Mouse (Mus musculus): ENCODE measurements around the gene Tekt3.

The Tekt3 gene

GRCm38 (mm10) chr11:63122776-63123350, 61.4 kb downstream of the Tekt3 start:
- in situ Hi-C loops (cut with MboI, MseI): no loop called here

- in situ Hi-C loops (cut with MboI, MseI): no loop called here
Observed at GRCm38 (mm10) chr11:63124316-63124715, 62.9 kb downstream of the Tekt3 start.

DNA sequence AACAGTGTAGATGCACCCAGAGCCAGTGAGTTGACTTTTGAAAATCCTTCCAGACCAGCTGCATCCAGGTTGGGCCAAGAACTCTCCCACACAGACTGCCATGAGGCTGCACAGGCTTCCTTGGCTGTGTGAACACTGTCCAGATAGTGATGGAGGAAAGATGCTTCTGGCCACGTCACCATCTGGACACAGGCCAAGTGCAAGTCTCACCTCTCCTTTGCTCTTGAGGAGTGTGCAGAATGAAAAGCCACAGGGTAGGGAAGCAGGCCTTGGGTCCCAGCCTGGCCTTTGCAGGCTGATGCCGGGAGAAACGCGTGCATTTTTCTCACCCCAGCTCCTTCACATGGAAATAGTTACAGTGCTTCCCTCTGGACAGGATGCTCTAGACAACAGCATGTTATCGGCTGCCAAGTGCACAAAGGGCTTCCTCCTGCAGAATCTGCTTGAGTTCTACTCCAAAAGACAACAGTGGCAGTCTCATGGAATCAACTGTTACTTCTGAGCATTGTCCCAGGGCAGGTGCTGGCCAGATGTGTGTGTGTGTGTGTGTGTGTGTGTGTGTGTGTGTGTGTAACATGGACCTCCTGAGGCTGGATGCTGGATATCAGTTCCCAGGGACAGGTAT, 64.5 kb downstream of the Tekt3 start:
- in situ Hi-C loops (cut with MboI, MseI): no loop called here

DNA sequence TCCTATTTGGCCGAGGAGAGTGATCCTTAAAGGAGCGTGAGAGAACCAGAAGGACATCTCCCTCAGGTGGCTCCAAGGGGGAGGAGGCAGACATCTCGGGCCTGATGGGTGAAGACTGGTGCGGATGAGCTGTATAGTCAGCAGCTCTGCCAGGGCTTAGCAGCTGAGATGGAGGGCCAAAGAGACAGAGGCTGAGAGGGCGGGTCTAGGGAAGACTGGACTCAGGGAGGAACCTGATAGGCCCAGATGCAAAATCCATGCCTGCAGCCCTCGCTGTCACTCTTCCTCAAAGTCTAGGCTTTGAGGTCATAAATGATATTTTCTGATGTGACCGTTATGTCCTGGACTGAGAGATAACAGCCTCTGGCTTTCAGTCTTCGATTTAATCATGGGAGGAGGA, 65.5 kb downstream of the Tekt3 start:
- in situ Hi-C loops (cut with MboI, MseI): no loop called here

DNA sequence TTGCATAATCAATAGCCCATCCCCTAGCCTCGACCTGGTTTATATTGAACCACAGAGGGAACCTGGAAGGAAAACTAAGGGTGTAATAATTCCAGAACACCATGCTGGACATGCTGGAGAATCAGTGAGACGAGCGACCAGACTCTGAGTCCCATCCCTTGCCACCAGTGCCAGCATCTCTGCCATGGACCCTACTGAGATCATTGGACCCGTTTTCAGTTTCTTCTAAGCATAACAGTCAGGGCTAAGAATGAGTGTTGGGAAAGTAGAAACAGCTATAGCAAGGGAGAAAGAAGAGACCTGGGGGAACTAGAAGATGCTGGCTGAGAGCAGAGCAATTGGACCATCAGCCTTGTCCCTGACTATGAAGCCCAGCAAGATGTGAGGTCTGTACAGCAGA, 66.1 kb downstream of the Tekt3 start:
- in situ Hi-C loops (cut with MboI, MseI): no loop called here

- in situ Hi-C loops (cut with MboI, MseI): no loop called here
Observed at GRCm38 (mm10) chr11:63128784-63129183, 67.3 kb downstream of the Tekt3 start, which contains the start of gene Pmp22. Gene Pmp22, plus strand, starts transcription at chr11:63128982.

GRCm38 (mm10) chr11:63129375-63129774, 67.9 kb downstream of the Tekt3 start:
- in situ Hi-C loops (cut with MboI, MseI): no loop called here

- in situ Hi-C loops (cut with MboI, MseI): loop anchor here (5.0 kb wide), 2 partner anchors 213 to 373 kb away; no protein-coding TSS in a partner anchor
Observed at GRCm38 (mm10) chr11:63129840-63130239, 68.4 kb downstream of the Tekt3 start.

- in situ Hi-C loops (cut with MboI, MseI): loop anchor here (5.0 kb wide), 2 partner anchors 213 to 373 kb away; no protein-coding TSS in a partner anchor
Observed at GRCm38 (mm10) chr11:63130497-63130896, 69.0 kb downstream of the Tekt3 start.

GRCm38 (mm10) chr11:63131001-63131692, 69.7 kb downstream of the Tekt3 start:
- in situ Hi-C loops (cut with MboI, MseI): loop anchor here (5.0 kb wide), 2 partner anchors 214 to 374 kb away; no protein-coding TSS in a partner anchor

DNA sequence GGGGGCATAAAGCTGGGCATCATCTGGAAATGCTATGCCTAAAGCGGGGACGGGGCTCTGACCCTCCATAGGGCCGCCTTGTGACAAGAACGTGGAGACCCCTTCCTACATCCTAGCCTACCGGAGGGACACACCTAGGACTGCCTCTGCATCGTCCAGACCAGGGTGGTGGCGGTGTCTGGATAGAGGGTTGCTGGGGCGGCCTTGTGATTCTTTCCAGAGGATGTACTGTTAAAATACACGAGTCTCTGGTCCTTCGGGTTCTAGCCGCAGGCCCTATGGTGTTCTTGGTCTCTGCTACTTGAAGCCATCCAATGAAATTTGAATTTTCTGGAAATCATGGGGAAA, 70.2 kb downstream of the Tekt3 start:
- in situ Hi-C loops (cut with MboI, MseI): loop anchor here (5.0 kb wide), 2 partner anchors 214 to 374 kb away; no protein-coding TSS in a partner anchor

- in situ Hi-C loops (cut with MboI, MseI): loop anchor here (5.0 kb wide), 2 partner anchors 215 to 375 kb away; no protein-coding TSS in a partner anchor
Observed at GRCm38 (mm10) chr11:63132151-63132500, 70.7 kb downstream of the Tekt3 start.

- in situ Hi-C loops (cut with MboI, MseI): loop anchor here (5.0 kb wide), 2 partner anchors 215 to 375 kb away; no protein-coding TSS in a partner anchor
Observed at GRCm38 (mm10) chr11:63132501-63133435, 71.3 kb downstream of the Tekt3 start.

DNA sequence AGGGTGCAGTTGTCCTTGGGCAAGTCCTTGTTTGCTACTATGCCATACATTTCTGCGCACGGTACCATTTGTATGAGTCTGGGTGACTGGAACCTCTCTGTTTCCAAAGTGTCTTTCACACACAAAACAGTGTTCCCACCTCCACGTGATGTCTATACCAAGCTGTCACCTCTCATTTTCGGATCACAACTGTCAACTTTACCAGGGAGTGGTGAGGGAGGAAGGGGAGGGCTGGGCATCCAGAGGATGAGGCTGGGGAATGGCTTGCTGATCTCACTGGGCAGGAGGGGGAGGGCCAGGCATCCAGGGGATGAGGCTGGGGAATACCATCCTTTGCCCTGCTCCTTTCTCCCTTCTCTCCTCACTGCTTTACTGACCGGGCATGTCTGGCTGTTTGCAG, 72.6 kb downstream of the Tekt3 start:
- in situ Hi-C loops (cut with MboI, MseI): loop anchor here (5.0 kb wide), 2 partner anchors 217 to 377 kb away; no protein-coding TSS in a partner anchor

- in situ Hi-C loops (cut with MboI, MseI): loop anchor here (5.0 kb wide), 2 partner anchors 218 to 378 kb away; no protein-coding TSS in a partner anchor
Observed at GRCm38 (mm10) chr11:63134742-63135482, 73.5 kb downstream of the Tekt3 start.

DNA sequence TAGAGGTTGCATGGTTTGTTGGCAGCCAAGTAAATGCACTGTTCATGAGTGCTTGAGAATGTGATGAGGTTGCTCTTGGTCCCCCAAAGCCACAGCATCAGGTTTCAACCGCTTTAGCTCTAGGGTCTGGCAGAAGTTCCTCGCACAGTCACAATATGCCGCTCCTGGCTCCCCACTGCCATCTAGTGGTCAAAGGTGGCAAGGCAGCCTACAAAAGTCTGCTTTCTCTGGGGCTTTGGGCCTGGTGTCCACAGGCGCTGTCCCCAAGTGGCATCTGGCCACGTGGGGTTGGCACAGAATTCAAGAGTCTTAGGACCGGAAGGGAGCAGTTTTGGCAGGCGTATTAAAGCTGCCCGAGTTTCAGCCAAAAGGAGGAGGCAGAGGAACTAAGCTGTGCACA, 74.2 kb downstream of the Tekt3 start:
- in situ Hi-C loops (cut with MboI, MseI): no loop called here

DNA sequence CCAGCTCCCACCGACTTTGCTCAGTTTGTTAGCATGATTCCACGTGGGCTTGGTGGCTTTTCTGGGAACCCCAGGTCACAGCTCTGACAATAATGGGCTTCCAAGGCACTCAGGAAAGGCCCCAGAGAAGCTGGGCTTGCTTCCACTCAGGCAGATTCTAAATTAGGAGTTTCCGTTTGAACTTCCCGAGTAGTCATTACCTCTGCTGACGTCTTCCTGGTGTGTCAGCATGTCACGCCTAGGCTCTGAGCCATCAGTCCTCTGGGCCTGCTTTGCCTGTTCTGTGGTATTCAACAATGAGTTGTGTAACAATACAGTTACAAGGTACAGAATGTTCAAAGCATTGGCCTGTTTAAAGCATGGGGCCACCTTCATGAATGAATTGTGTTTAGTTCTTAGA, 74.8 kb downstream of the Tekt3 start:
- in situ Hi-C loops (cut with MboI, MseI): no loop called here

DNA sequence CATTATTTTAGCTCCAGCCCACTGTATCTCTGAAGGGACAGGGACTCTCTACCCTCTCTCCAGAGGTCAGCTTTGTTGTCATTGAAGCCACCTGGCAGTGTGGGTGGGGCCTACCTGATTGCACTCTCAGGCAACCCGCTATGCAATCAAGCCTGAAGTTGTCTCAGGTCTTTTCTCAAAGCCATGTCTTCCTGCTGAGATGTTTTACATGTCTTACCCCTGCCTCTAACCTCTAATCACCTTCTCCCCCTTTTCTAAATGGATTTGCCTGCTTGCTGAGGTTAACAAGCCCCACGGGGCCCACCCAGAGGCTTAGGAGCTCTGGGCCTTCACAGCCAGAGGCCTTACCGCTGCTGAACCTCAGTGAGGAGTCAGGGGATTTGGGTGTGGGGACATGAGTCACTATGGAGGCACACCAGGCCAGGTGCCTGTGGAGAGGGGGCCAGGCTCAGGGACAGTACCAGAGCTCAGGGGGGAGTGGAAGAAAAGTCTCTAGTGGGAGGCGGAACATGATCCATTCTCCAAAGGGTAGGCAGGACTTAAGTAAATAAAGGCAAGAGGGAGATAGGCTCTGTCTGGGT, 75.5 kb downstream of the Tekt3 start:
- in situ Hi-C loops (cut with MboI, MseI): no loop called here

- in situ Hi-C loops (cut with MboI, MseI): no loop called here
Observed at GRCm38 (mm10) chr11:63138739-63139138, 77.3 kb downstream of the Tekt3 start.

DNA sequence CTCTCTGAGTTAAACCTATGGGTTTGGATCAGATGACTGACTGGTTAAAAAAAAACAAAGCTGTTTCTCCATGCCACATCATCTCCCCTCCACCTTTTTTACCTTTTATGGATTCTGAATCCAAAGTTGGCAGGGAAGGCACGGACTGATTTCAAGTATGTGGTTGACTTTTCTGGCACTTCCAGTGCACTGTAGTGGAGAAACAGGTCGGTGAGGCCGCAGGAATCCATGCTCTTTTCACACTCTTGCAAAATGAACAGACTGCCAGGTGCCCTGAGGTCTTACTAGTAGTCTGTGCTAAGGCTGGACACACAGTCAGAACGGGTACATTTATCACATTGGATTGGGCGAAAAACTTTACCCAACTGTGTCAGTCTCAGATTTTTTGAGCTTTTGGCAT, 80.9 kb downstream of the Tekt3 start:
- in situ Hi-C loops (cut with MboI, MseI): no loop called here

All from regulatory T cell (primary cell).